Comparison of ENCODE assay signal across 8 mouse cellular contexts in the genomic region with DNA sequence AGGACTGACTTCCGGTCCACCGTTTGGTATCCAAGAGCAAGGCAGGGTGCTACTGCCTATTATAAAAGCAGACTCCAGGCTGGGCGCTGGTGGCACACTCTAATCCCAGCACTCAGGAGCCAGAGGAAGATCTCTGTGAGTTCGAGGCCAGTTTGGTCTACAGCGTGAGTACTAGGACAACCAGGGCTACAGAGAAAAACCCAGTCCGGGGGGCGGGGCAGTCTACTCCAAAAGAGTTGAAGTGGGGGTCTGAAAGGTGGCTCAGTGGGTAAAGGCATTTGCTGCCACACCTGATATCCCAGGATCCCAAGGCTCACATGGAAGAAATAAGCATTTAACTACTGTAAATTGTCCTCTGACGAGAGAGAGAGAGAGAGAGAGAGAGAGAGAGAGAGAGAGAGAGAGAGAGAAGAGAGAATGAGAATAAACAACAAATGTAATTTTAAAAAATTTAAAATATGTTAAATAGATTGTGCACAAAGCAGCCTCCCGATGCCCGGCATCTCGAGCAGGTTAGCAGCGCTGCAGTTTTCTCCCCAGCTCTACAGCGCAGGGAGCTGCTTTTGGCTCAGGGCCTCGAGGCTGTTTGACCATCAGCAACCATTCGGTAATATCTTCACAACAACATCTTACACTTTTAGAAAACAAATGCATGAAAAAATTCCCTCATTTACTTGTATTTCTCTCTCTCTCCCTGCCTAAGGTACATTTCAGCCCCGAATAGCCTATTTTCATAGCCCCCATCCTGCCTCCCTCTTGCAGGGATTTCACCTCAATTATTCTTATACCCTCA. TPM values are rescaled to one million over a fixed set of nuclear protein-coding genes. Genes with fewer than 3 reads are reported as not detected.
DNase-seq lines count a peak whose midpoint lies in the region; ATAC-seq lines count a peak whose summit lies in the region.

No protein-coding gene starts in this region.

- H3K27ac ChIP-seq in neural tube, embryonic 11.5 days (ENCODE audit: low read depth, low read length): no peak overlapping the region
- no peak overlapping the region for H3K27ac ChIP-seq in limb, embryonic 15.5 days

- WGBS in neural tube, embryonic 11.5 days: 23% methylated on average over 16 of the region's 16 CpGs
- WGBS in limb, embryonic 15.5 days: 17% methylated on average over 16 of the region's 16 CpGs

- no peaks in the 10 kb centered on the region for H3K9me3 ChIP-seq in neural tube, embryonic 11.5 days (ENCODE audit: control insufficient read depth, low read length)
- H3K9me3 ChIP-seq in limb, embryonic 15.5 days: no peaks in the 10 kb centered on the region

- intact Hi-C loops in left cerebral cortex, postnatal 10 days (cut with DNase I): no loop called here

- H3K4me2 ChIP-seq in neural tube, embryonic 11.5 days (ENCODE audit: low read depth): peak overlapping the region; percentile 77
- H3K4me2 ChIP-seq in limb, embryonic 15.5 days: peak overlapping the region; percentile 91

- DNase-seq in cerebellum, adult 18-20 months: peak; percentile 53 to 55
- no peak for DNase-seq in cerebellum, postnatal 4 days (ENCODE audit: low spot score in 2 of 2)
- DNase-seq in neural tube, embryonic 11.5 days (ENCODE audit: low spot score): no peak
- DNase-seq in neural tube, embryonic 10.5 days (ENCODE audit: extremely low spot score, low spot score): no peak
- DNase-seq in left cerebral cortex, postnatal 10 days (ENCODE audit: extremely low spot score in 1 of 2, low spot score in 2 of 2): no peak
- no peak for DNase-seq in urinary bladder, postnatal 4 days (ENCODE audit: low spot score in 2 of 2)
- DNase-seq in left cerebral cortex, adult 18-20 months (ENCODE audit: low spot score in 2 of 2): no peak

- ATAC-seq in neural tube, embryonic 11.5 days (ENCODE audit: insufficient read depth, low FRiP score, low TSS enrichment): no peak
- ATAC-seq in limb, embryonic 15.5 days (ENCODE audit: insufficient number of reproducible peaks, low FRiP score, low TSS enrichment, low read depth): no peak

- no peak overlapping the region for H3K9ac ChIP-seq in neural tube, embryonic 11.5 days (ENCODE audit: low read length)
- H3K9ac ChIP-seq in limb, embryonic 15.5 days: no peak overlapping the region

- H3K4me1 ChIP-seq in neural tube, embryonic 11.5 days (ENCODE audit: control insufficient read depth, insufficient read depth, low read length): 0 out of 2 replicates have a peak, but pooled peaks cover 10% of the 10 kb centered on the region
- H3K4me1 ChIP-seq in limb, embryonic 15.5 days: peaks cover 15% of the 10 kb centered on the region

- H3K27me3 ChIP-seq in neural tube, embryonic 11.5 days (ENCODE audit: control insufficient read depth, insufficient read depth, low read length): peaks cover 45% of the 10 kb centered on the region
- H3K27me3 ChIP-seq in limb, embryonic 15.5 days: peaks cover 73% of the 10 kb centered on the region

- no peaks in the 10 kb centered on the region for H3K36me3 ChIP-seq in neural tube, embryonic 11.5 days (ENCODE audit: control insufficient read depth, insufficient read depth, low read length)
- no peaks in the 10 kb centered on the region for H3K36me3 ChIP-seq in limb, embryonic 15.5 days

- H3K4me3 ChIP-seq in neural tube, embryonic 11.5 days (ENCODE audit: low read depth, low read length): peak overlapping the region; percentile 43
- peak overlapping the region; percentile 53 for H3K4me3 ChIP-seq in limb, embryonic 15.5 days

RNA-seq across cellular contexts. Expression of gene Syt2, which starts 0.9 kb away (rescaled TPM):
- polyA plus RNA-seq in neural tube, embryonic 11.5 days (2014; fragmentation: Nextera tagmentation; extraction: Ambion mirVana): 2.9 and 3.1 TPM in 2 replicates
- 0.98 and 1.3 TPM in 2 replicates for polyA plus RNA-seq in limb, embryonic 15.5 days (2015; fragmentation: Nextera tagmentation; extraction: Ambion mirVana)
- total RNA-seq in left cerebral cortex, postnatal 10 days (2021): 10 to 100 TPM; 17.5 to 23.2 TPM
- 10 to 100 TPM; 63.0 to 81.5 TPM for total RNA-seq in left cerebral cortex, adult 18-20 months (2021)

Comparison
In these comparisons a context has a peak if more than half of its experiments do, and no peak if none do; other contexts are left out.
1. DNase-seq: peak in cerebellum, adult 18-20 months (2 of 2); none in cerebellum, postnatal 4 days (0 of 2), neural tube, embryonic 11.5 days (single experiment), neural tube, embryonic 10.5 days (single experiment), left cerebral cortex, postnatal 10 days (0 of 2), urinary bladder, postnatal 4 days (0 of 2) and left cerebral cortex, adult 18-20 months (0 of 2).